Mouse (Mus musculus) brain, embryonic 14.5 days (tissue): ENCODE measurements at regions not wholly inside any gene's neighbourhood (a gene's known extent, or its start where the extent isn't known, plus 50 kb on each side); places are given as distances from the start of the nearest gene placed in this dataset.

ENCODE experiments used
- CTCF ChIP-seq: fragments of 200-500 bp; IDR thresholded peaks from 2 replicates; pipeline ENCODE4 v1.5.1; 2012; ENCODE audit warnings: inconsistent platforms, mild to moderate bottlenecking, moderate library complexity, borderline replicate concordance; ENCODE audit not compliant: insufficient read depth, insufficient read length; ENCODE audit errors: extremely low read depth
- POLR2A ChIP-seq: fragments of 200-500 bp; IDR thresholded peaks from 2 replicates; pipeline ENCODE4 v1.6.1; 2012; ENCODE audit warnings: mild to moderate bottlenecking, inconsistent platforms, borderline replicate concordance; ENCODE audit not compliant: poor library complexity, insufficient read depth, insufficient read length, severe bottlenecking; ENCODE audit errors: extremely low read depth

- no peak for TF ChIP-seq POLR2A
- TF ChIP-seq CTCF = peak; percentile 85
Measured at GRCm38 (mm10) chr14:54064541-54065402, 189.1 kb downstream of the Dad1 start.
